Mouse (Mus musculus) hindbrain, embryonic 11.5 days (tissue): ENCODE results near the gene Gpr153. TPM values are rescaled to one million over a fixed set of nuclear protein-coding genes. Genes with fewer than 3 reads are reported as not detected.

Experiments used
- ATAC-seq: fragments of 200-750 bp; cut with Nextera tagmentation; 2 replicates; pipeline ENCODE4 v1.8.0; 2017; ENCODE audit warnings: mild to moderate bottlenecking, moderate TSS enrichment, moderate library complexity; ENCODE audit not compliant: low FRiP score
- DNase-seq: peaks from one replicate; pipeline ENCODE4 v3.0.0-alpha.2; 2015; ENCODE audit warnings: low spot score
- H3K27ac ChIP-seq: fragments of 300-500 bp; sonication (generic); 2 replicates; pipeline ENCODE4 v1.5.1; 2014; ENCODE audit warnings: mild to moderate bottlenecking, low read depth, low read length
- H3K27me3 ChIP-seq: fragments of 300-500 bp; sonication (generic); 2 replicates; pipeline ENCODE4 v1.6.1; 2014; ENCODE audit warnings: mild to moderate bottlenecking, low read length, moderate library complexity, mixed read lengths; ENCODE audit not compliant: control insufficient read depth, insufficient read depth
- H3K36me3 ChIP-seq: fragments of 300-500 bp; sonication (generic); 2 replicates; pipeline ENCODE4 v1.6.1; 2014; ENCODE audit warnings: mild to moderate bottlenecking, low read length, moderate library complexity, mixed read lengths; ENCODE audit not compliant: control insufficient read depth, insufficient read depth
- H3K4me1 ChIP-seq: fragments of 300-500 bp; sonication (generic); replicated peaks from 2 replicates; pipeline ENCODE4 v1.6.1; 2014; ENCODE audit warnings: low read length, mixed read lengths; ENCODE audit not compliant: control insufficient read depth, insufficient read depth
- H3K4me2 ChIP-seq: fragments of 300-500 bp; sonication (generic); replicated peaks from 2 replicates; pipeline ENCODE4 v1.6.1; 2014; ENCODE audit warnings: mild to moderate bottlenecking, low read depth, low read length
- H3K4me3 ChIP-seq: fragments of 300-500 bp; sonication (generic); 2 replicates; pipeline ENCODE4 v1.5.1; 2014; ENCODE audit warnings: low read depth, low read length
- H3K9ac ChIP-seq: fragments of 300-500 bp; sonication (generic); 2 replicates; pipeline ENCODE4 v1.6.1; 2014; ENCODE audit warnings: low read depth, low read length
- H3K9me3 ChIP-seq: fragments of 300-500 bp; sonication (generic); 2 replicates; pipeline ENCODE4 v1.6.1; 2016; ENCODE audit warnings: low read length; ENCODE audit not compliant: control insufficient read depth
- WGBS: fragments of 180-500 bp; shearing (Covaris S2); extraction: QIAGEN DNeasy Blood & Tissue Kit; methylation state at CpG from one replicate; pipeline ENCODE4 v1.1.7; 2014; 5-methylcytosine and 5-hydroxymethylcytosine counted together
- polyA plus RNA-seq: library from polyadenylated mRNA; unstranded; fragments of >200 nt; fragmentation: Nextera tagmentation; extraction: Ambion mirVana; gene quantifications from 2 replicates; pipeline ENCODE4 v1.2.1, GENCODE M21; 2014

The Gpr153 gene
- polyA plus RNA-seq, 1 experiment from 2014 or later: 9.5 TPM

- peak; percentile 99 for DNase-seq
- Histone ChIP-seq H3K36me3 (no peaks in the 10 kb centered on the region), H3K4me3 (peak within 1 kb of the TSS; percentile 98), H3K4me2 (peak within 1 kb of the TSS; percentile 96), H3K27me3 (peaks cover 31% of the 10 kb centered on the region), H3K27ac (peak within 1 kb of the TSS; percentile 67), H3K9me3 (no peaks in the 10 kb centered on the region), H3K4me1 (peaks cover 13% of the 10 kb centered on the region), H3K9ac (peak within 1 kb of the TSS; percentile 96)
- under 1% methylated on average over 110 of the region's 119 CpGs for WGBS
- ATAC-seq: peak; percentile 93
These were observed 23.1 kb downstream of the Gpr153 start, which contains the start of gene Icmt for GRCm38 (mm10) chr4:152296874-152297861. TSS of gene Icmt (plus strand) at chr4:152297227.

DNA sequence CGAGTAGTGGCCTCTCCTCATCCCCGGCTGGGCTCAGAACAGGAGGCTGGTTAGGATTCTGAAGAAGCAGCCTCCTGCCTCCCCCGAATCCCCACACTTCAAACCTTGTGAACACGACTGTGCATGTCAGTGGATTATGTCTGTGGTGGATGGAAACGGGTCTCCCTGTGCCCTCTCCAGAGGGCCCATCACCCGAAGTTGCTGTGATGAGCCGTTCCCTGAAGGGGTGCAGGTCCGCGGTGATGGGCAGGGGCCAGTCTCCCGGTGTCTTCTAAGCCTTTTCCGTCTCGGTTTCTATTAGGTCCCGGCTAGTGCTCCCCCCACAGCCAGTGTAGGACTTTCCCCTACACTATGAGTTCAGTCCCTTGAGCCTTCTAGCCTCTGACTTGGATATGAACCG is 24.8 kb downstream of the Gpr153 start:
- WGBS: 82% methylated on average over 14 of the region's 14 CpGs
- no peak overlapping the region for H3K9ac ChIP-seq

DNA sequence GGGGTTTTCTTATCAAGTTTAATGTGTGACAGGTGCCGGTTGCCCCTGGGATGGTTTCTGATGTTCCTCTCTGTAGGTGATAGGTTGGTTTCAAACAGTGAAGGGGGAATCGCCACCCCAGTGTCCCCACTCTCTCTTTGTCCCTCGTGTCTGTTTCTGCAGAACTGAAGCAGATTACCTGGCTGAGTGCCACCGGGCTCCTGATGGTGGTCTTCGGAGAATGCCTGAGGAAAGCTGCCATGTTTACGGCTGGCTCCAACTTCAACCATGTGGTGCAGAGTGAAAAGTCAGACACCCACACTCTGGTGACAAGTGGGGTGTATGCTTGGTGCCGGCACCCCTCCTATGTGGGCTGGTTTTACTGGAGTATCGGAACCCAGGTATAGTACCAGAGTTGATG is 26.3 kb downstream of the Gpr153 start:
- Histone ChIP-seq H3K36me3 (0 out of 2 replicates have a peak, but pooled peaks cover 2% of the 10 kb centered on the region), H3K4me2 (no peak overlapping the region), H3K4me3 (no peak overlapping the region), H3K27ac (no peak overlapping the region), H3K9ac (no peak overlapping the region), H3K27me3 (peaks cover 7% of the 10 kb centered on the region), H3K4me1 (peaks cover 6% of the 10 kb centered on the region; the same call in 1 of the 2 replicates), H3K9me3 (no peaks in the 10 kb centered on the region)
- ATAC-seq (no peak), DNase-seq (no peak)
- 94% methylated on average over 8 of the region's 8 CpGs for WGBS

More for the DNA sequence above, 24.8 kb downstream of the Gpr153 start:
- peaks cover 17% of the 10 kb centered on the region for H3K27me3 ChIP-seq
- H3K4me2 ChIP-seq: no peak overlapping the region
- H3K27ac ChIP-seq: no peak overlapping the region
- H3K36me3 ChIP-seq: 0 out of 2 replicates have a peak, but pooled peaks cover 2% of the 10 kb centered on the region
- DNase-seq: no peak
- H3K4me3 ChIP-seq: no peak overlapping the region; the same call in 1 of the 2 replicates
- no peaks in the 10 kb centered on the region for H3K9me3 ChIP-seq
- no peak for ATAC-seq
- H3K4me1 ChIP-seq: peaks cover 6% of the 10 kb centered on the region; the same call in 1 of the 2 replicates

DNA sequence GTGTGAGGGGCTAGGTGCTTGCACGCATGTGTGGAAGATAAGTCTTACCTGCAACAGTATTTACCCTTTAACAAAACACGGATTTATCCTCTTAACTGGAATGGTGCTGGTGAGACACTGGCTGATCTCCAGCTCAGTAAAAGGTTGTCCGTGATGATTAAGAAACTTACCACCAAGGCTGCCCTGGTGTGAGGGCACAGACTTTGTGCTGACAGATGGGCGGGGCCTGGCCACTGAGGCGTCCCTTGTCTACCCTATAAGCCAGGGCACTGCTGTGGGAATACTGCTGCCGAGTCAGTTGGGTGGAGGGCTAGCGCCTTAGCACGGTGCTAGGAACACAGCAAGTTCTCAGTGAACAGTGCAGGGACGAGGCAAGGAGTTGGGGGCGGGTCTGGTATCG is 28.0 kb downstream of the Gpr153 start:
- Histone ChIP-seq H3K9me3 (no peaks in the 10 kb centered on the region), H3K27me3 (no peaks in the 10 kb centered on the region), H3K36me3 (0 out of 2 replicates have a peak, but pooled peaks cover 2% of the 10 kb centered on the region), H3K4me2 (no peak overlapping the region), H3K9ac (no peak overlapping the region), H3K27ac (no peak overlapping the region), H3K4me3 (no peak overlapping the region), H3K4me1 (peaks cover 6% of the 10 kb centered on the region; the same call in 1 of the 2 replicates)
- no peak for DNase-seq
- 76% methylated on average over 11 of the region's 11 CpGs for WGBS
- ATAC-seq: no peak

- DNase-seq: no peak
- peaks cover 2% of the 10 kb centered on the region; the same call in 1 of the 2 replicates for H3K4me1 ChIP-seq
- no peak overlapping the region for H3K4me2 ChIP-seq
- 96% methylated on average over 10 of the region's 10 CpGs for WGBS
- H3K9me3 ChIP-seq: no peaks in the 10 kb centered on the region
- H3K4me3 ChIP-seq: no peak overlapping the region
- H3K36me3 ChIP-seq: 0 out of 2 replicates have a peak, but pooled peaks cover 2% of the 10 kb centered on the region
- ATAC-seq: no peak
- H3K9ac ChIP-seq: no peak overlapping the region
- H3K27ac ChIP-seq: no peak overlapping the region
- no peaks in the 10 kb centered on the region for H3K27me3 ChIP-seq
These were observed 29.1 kb downstream of the Gpr153 start for GRCm38 (mm10) chr4:152303172-152303571.

GRCm38 (mm10) chr4:152304685-152305084 is 30.7 kb downstream of the Gpr153 start:
- no peak for ATAC-seq
- Histone ChIP-seq H3K4me2 (no peak overlapping the region), H3K4me1 (no peaks in the 10 kb centered on the region), H3K4me3 (no peak overlapping the region), H3K36me3 (0 out of 2 replicates have a peak, but pooled peaks cover 2% of the 10 kb centered on the region), H3K27me3 (no peaks in the 10 kb centered on the region), H3K9ac (no peak overlapping the region), H3K9me3 (no peaks in the 10 kb centered on the region), H3K27ac (no peak overlapping the region)
- no peak for DNase-seq
- WGBS: 90% methylated on average over 6 of the region's 6 CpGs

- DNase-seq: no peak
- no peaks in the 10 kb centered on the region for H3K4me1 ChIP-seq
- no peak for ATAC-seq
- H3K27me3 ChIP-seq: peaks cover 8% of the 10 kb centered on the region
- H3K9me3 ChIP-seq: no peaks in the 10 kb centered on the region
- no peak overlapping the region for H3K4me3 ChIP-seq
- no peak overlapping the region for H3K4me2 ChIP-seq
- 0 out of 2 replicates have a peak, but pooled peaks cover 2% of the 10 kb centered on the region for H3K36me3 ChIP-seq
- 84% methylated on average over 6 of the region's 6 CpGs for WGBS
- no peak overlapping the region for H3K9ac ChIP-seq
- H3K27ac ChIP-seq: no peak overlapping the region
These were observed 32.0 kb downstream of the Gpr153 start for GRCm38 (mm10) chr4:152305991-152306390.

GRCm38 (mm10) chr4:152307542-152307941 is 33.5 kb downstream of the Gpr153 start:
- 82% methylated on average over 9 of the region's 9 CpGs for WGBS
- H3K36me3 ChIP-seq: 0 out of 2 replicates have a peak, but pooled peaks cover 2% of the 10 kb centered on the region

More at GRCm38 (mm10) chr4:152307542-152307941, 33.5 kb downstream of the Gpr153 start:
- peaks cover 24% of the 10 kb centered on the region for H3K27me3 ChIP-seq
- no peak overlapping the region for H3K4me2 ChIP-seq
- no peaks in the 10 kb centered on the region for H3K4me1 ChIP-seq
- no peak for DNase-seq
- ATAC-seq: no peak
- no peaks in the 10 kb centered on the region for H3K9me3 ChIP-seq
- no peak overlapping the region for H3K9ac ChIP-seq
- H3K4me3 ChIP-seq: no peak overlapping the region
- H3K27ac ChIP-seq: no peak overlapping the region
